Mouse (Mus musculus) urinary bladder, adult 18-20 months (tissue): ENCODE measurements at regions not wholly inside any gene's neighbourhood (a gene's known extent, or its start where the extent isn't known, plus 50 kb on each side); places are given as distances from the start of the nearest gene placed in this dataset.

Experiments
- DNase-seq, 2 experiments: peaks; one replicate each; pipeline ENCODE4 v3.0.0; 2022; ENCODE audit warnings: low spot score in 2 of 2, mixed read lengths in 2 of 2

DNA sequence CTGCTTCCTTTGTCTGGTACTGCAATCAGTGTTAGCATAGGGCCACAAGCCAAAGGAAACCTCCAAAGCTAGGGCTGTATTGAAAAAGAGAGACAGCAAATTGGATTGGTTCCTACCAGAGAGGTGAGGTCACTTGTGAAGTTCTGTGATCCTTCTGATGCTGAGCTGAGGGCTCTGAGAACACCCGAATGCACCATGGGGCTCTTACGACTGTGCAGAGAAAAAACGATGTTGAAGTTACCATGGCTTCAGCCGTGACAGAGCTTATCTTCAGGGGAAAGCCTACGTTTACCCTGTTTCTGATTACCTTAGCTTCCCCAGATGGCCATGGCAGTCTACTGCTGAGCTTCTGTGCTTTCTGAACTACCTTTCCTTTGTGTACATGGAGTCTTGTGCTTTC is 53.9 kb upstream of the Fmo9 start:
- no peak for DNase-seq

DNA sequence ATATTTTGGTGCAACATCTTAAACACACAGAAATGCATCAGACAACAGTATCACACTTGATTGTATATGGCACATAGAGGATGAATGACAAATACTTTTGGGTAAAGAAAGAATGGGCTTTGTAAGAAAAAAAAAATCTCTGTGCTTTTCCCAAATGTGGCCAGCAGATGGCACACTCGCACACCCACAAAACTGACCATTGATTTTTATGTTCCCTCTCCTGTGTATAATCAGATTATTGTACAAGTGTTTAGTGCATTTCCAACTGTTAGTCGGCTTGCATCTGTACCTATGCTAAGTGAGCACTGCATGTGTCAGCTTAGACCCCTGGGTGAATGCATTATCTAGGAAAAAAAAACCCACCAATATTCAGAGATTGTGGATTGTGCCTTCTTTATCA is 56.4 kb upstream of the Fmo9 start:
- peak in 1 of 2 experiments; percentile 4 for DNase-seq

DNA sequence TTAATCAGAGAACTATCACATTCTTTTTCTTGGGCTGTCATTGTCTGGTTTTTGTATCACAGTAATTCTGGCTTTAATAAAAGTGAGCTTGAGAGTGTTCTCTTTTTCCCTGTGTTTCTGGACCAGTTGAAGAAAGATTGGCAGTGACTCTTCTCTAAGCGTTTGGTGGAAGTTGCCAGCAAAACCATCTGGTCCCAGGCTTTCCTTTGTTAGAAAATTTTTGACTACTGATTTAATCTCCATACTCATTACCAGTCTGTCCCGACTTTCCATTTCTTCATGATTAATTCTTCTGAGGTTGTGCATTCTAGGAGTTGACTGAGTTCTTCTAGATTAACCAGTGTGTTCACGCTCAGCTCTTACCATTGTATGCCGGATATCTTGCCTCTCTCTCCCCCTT is 68.6 kb upstream of the Fmo9 start:
- no peak for DNase-seq

DNA sequence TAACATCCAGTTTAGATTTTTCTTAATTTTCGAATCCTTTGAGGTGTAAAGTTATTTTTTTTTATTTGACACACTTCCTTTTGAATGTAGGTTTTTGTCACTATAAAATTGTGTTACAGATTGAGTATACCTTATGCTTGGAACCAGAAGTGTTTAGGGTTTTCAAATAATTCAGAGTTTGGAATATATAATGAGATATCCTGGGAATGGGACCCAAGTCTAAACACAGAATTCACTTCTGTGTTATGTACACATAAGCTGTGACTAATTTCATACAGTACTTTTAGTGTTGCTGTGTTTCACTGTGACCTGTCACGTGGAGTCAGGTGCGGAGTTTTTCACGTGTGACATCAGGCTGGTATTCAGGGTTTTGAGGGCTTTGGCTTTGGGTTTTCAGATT is 69.1 kb upstream of the Fmo9 start:
- DNase-seq = no peak

DNA sequence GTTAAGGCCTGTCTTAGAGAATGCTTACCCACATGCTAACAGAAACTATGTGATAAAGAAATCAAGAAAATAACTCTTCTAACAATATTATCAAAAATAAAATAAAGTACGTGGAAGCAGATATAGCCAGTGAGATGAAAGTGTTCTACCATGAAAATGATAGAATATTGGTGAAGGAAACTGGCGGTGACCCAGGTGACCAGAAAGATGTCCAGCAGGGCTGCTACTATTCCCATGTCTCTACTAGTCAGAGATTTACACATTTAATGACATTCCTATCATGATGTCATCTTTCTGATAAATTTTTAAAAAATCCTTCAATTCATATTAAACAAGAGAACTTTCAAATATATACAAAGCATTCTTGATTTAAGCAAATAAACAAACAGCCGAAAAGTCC is 69.8 kb upstream of the Fmo9 start:
- DNase-seq = no peak

DNA sequence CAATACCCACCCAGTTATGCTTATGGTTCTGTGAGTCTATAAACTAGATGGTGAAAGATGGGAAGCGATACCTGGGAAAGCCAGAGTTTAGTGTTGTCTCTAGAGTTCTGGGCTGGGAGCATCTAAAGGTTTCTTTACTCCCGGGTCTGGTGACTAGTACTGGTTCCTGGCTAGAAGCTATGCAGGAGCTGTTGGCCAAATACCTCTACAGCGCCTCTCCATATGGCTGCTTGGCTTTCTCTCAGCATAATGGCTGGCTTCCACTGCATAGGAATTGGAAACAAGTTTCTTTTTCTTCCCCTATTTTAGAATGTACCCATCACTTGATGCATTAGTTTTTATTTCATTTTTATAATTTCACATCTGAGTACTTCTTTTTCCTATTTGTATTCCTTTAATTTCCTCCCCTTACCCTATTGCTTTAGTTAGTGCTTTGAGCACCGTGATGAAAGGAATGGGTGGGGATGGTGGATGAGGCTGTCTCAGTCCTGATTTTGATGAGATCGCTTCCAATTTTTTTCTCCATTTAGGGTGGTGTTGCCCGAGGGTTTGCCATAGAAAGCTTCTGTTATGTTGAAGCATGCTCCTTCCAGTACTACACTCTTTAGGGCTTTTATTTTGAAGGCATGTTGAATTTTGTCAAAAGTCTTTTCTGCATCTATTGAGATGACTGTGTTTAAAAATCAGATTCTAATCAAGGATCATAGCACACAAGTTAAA is 71.5 kb upstream of the Fmo9 start:
- DNase-seq = no peak

DNA sequence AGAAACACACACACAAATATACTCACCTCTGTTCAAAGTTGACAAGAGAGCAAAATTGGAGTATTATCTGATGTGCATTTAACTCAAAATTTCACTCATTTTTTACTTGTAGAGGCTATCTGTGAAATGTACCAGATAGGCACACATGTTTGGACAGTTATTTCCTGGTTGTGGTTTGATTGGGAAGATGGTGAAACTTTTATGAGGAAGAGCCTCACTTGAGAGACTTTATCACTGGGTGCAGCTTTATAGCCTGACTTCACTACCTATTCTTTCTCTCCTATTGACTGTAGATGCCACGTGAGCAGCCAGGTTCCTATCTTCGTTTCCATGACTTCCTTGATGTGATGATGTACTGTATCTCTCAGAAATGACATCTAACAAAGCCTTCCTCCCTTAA is 77.3 kb upstream of the Fmo9 start:
- no peak for DNase-seq

DNA sequence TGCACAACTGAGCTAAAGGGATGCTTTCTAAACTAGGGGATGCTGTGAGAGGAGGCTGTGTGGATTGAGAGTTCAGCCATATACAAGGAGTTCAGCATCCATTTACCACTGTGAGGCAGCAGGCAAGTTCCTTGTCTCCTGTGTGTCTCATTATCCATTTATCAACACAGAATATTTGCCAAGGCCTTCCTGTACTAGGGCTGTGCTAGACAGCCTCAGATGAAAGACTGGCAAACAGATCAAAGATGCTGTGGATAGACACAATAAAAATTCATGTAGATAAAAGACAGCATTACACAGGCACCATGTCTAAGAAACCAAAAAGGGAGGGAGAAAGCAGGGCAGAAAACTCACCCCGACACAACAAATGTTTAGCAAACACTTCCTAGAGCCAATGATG is 91.5 kb upstream of the Fmo9 start:
- DNase-seq = no peak

DNA sequence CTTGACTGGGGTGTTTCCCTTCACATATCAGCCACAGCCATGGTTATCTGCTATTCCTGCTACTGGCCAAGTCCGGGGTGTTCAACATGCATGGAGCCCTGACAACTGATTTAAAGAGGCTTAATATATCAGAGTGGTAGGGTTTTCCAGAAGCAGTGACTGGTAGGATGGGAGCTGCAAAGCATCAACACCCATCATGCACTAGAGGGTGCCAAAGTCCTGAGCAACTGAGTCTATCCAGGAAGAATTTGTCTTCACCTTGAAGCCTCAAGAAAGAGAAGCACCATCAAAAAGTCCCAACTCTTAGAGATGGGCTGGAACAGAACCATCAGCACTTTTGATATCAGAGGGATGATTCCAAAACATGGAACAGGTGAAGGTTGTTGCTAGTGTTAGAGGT is 100.5 kb upstream of the Fmo9 start:
- DNase-seq = peak in 1 of 2 experiments; percentile 6

DNA sequence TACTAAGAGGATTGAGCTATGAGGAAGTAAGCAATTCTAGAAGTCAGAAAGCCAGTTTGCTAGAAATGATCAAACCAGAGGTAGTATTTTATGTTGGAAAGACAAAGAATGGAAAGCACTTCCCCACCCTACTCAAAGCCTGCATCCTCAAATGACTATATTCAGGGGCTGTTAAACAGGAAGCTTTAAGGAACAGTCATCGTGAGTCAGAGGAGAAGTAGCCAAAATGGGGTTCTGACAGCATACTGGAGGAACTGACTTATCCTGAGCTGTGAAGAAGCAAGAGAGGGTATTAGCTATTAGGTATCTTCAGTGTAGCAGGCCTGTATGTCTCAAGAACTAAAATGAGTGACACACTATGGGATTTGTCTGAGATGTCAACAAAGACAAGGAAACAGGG is 106.3 kb upstream of the Fmo9 start:
- no peak for DNase-seq

DNA sequence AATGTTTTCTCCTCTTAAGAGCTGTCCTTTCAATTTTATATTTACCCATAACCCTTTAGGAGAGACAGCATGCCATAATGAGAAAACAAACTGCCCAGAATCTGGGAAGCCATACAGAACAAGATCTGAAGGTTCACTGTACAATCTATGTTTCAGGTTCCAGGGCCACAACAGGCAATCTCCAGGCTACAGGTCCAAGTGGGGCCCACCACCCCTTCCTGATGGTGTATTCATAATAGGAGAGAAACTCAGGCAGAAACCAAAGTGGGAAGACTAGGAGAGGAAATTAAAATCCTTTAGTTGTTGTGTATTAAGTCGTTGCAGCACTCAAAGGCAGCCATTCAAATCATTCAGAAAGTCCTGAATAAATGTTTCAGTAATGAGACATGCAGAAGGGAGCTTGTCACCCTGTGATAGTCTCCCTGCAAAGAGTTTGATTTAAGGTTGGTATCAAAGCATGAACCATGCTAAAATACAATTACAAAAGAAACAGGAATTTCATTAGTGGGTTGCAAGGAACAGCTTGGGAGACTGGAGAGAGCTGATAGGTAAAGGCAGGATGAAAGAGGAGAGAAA is 107.3 kb upstream of the Fmo9 start:
- DNase-seq = no peak

DNA sequence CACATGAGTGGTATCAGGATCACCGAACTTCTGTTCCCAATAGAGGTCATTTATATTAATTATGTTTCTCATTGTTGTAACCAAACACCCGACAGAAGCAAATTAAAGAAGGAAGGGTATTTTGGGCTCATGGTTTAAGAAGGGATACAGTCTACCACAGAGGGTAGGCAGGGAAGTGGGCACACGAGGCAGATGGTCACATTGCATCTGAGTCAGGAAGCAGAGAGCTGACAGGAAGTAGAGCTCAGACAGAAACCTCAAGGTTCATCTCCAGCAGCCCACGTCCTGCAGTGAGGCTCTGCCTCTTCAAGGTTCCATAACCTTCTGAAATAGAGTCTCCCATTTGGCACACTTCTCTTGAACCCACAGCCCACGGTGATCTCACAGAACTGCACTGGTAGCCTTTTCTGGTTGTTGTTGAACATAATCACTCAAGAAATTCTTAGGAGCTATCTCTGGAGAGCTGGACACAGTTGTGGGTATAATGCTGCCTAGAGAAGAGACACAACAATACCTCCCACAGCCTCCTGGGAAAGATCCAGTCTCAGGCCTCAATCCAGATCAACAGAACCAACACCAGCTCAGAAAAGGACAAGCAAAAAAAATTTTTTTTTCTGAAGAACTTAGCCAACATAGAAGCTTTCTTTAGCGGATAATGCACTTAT is 111.5 kb upstream of the Fmo9 start:
- DNase-seq = no peak

DNA sequence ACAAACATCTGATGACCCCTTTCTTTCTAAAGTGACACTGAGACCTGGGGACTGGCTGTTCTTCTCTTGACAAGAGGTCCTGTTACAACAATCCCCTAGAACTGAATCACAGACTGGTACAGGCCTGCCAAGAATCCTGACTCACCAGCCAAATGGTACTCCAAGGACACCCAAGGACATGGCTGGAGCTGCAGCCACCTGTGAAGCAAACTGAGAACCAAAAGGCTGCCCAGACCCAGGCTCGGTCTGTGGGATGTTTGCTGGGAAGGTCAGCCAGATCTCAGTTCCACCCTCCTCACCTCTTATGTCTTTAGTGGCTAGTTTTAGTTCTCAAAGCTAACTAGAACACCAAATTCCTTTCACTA is 112.1 kb upstream of the Fmo9 start:
- DNase-seq = no peak

DNA sequence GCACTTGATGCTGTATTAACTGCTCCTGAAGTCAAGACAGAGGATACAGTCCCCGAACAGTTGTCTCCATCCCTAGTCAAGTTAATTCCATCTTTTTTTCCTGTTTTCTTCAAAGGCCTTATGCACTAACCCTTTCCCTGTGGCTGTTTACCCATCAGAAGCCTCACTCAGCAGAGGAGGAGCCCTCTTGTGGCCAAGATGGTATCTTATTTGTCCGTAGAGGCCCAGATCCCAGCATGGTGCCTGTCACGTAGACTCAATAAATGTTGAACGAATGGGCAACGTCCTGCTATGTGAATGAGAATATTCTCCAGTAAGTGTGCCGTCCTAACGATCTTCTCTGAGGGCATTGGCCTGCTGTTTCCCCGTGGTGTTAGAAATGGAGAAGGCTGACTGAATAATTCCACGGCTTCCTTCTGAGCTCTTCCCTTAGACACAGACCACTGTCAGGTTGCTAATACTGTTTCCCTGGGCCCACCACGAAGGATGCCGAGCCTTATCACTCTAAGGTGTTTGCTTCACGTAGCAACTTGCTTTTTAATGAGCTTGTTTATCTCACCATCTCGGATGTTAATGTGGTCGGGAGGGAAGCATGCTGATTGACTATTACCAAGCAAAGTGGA is 113.1 kb upstream of the Fmo9 start:
- DNase-seq = no peak

DNA sequence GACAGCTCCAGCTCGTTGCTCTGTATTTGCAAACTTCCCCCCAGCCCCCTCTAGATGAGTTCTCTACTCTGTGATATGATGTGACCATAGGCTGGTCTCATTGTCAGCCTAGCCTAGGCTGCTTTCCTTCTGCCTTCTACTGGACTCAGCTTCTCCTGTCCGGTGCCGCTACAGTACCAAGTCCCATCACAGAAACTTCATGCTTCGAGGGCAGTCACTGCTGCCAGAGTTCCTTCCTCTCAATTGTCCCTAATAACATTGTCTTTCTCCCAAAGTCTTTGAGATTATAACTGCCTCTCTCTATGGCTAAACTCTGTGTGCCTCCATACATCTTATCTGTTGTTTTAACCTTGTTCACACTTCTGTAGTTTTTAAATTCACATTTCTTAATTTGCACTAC is 114.0 kb upstream of the Fmo9 start:
- no peak for DNase-seq

DNA sequence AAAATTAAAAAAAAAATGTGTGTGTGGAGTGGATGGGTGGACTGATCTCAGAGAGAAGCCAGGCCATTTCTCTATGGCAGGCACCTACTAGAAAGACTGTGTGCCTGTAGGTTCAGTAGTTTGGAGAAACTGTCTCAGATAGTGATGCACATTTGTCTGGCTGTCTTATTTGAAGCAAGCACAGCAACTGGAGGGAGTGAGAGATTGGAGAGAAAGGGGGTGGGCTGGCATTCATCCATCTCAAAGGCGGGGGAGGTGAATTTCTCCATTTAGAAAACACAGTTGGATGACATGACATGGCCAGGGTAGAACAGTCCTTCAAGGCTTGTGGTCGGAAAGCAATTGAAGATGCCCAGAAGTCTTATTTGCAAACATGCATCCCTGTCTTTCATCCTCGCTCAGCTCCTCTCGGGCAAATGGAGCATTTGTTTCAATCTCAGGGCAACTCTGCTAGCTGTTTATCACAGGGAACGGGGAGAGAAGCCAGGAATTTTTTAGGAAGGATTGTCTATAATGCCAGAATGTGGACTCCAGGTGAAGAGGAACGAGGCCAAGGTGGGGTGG is 114.8 kb upstream of the Fmo9 start:
- no peak for DNase-seq

DNA sequence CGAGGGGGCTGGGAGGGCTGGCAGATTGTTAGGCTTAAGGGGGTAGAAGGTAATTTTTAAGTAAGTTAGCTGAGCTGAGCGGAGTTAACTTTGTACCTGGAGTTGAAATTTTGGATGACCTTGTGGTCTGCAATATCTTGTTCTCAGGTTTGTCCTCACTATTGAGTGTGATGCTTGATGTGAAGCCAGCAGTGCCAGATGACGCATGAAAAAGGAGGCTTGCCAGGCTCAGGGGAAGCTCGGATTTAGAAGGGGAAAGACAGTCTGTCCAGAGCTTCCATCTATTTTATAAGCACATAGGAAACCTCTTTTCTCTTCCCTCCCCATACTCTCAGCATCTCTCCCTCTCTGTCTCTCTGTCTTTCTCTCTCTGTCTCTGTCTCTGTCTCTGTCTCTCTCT is 115.3 kb upstream of the Fmo9 start:
- no peak for DNase-seq

DNA sequence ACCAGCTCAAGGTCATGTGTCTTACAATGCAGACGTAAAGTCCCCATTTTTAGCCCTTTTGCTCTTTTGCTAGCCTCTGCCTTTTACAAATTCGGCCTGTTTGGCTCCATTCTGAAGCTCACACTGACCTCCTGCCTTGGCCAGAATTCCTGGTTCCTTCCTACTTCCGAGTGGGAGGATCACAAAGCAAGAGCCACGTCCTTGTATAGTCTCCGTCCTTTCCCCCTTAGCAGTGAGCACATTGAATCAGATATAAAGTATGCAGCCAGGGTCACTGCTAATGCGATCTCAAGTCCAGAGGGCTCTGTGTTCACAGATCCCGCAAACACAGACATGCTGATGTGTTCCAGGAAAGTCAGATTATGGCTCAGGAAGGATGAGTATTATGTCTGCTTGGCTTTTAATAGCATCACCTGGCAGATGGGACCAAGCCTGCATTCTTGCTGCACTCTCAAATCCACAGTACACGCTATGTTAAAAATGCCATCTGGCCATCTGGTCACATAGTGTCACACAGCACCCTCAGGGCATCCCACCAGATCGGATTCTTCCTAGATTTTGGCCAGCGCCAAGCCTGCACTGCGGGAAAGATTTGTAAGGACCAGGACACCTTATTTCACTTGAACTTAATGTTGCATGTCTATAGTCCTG is 119.4 kb upstream of the Fmo9 start:
- DNase-seq = no peak

DNA sequence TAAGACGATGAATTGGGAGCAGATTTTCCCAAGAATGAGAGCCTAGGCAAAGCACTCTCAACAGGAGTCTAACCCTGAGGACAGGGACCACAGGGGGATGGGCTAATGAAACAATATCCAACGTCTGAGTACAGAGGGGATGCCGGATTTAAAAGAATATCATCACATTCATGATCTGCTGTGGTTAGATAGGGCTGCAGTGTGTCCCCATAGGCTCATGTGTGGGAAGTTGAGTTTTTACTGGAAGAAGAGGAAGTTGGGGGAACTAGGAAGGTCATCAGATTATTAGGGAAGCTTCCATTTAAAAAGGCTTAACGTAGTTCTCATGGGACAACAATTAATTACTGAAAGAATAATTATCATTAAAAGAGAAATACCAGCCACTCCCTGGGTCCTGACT is 120.3 kb upstream of the Fmo9 start:
- DNase-seq = no peak

DNA sequence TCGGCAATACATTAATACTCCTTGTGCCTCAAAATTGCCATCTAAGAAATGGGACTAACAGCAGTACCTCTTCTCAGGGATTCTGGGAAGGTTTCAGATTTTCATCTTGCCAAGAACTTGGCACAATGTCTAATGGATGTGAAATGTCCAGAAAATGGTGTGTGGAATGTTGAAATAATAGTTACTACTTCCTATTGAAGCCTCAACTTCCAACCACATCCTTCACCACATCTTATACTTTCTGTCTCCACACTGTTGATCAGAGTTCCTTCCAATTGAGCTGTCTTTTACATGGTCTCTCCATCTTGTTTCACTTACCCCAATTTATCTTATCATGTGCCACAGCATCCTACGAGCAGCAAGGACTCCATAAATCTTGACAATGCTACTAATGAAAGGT is 122.3 kb upstream of the Fmo9 start:
- no peak for DNase-seq

DNA sequence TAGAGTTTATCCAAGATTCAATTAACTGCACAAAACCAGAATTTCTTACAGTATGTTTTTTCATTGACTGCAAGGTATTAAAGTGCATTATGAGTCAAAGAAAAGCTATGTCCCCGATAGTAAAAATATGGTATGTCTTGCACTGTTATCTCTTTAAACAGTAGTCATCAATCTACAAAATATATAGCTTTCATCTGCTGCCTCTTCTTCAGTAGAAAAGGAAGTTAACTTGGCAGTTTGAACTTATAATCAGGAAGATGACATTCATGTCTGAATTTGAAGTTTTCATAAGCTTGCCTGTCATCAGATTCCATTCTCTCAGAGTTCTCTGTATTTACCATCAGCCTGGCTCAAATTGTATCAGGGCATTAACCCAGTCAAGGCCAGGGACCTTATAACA is 122.7 kb upstream of the Fmo9 start:
- no peak for DNase-seq
